Mouse (Mus musculus): ENCODE data around the gene Mroh2a. TPM values are rescaled to one million over a fixed set of nuclear protein-coding genes. Genes with fewer than 3 reads are reported as not detected.

Gene Mroh2a
- total and polyA plus RNA-seq, 2 experiments, result 0.82 to 1.0 TPM

- no peak overlapping the region for H3K4me3 ChIP-seq (ENCODE audit: insufficient read depth, low read depth, low read length)
- TF ChIP-seq POLR2A (IDR thresholded peaks at IDR 0.05; ENCODE audit: extremely low read depth, insufficient read depth, low read length) (no peak), CTCF (IDR thresholded peaks at IDR 0.05; ENCODE audit: low read depth, low read length) (no peak)
- peaks cover 30% of the 10 kb centered on the region for H3K4me1 ChIP-seq (ENCODE audit: control insufficient read depth, insufficient read depth, low read length)
- no peaks in the 10 kb centered on the region for H3K27me3 ChIP-seq (ENCODE audit: control insufficient read depth, insufficient read depth, low read length)
- H3K9ac ChIP-seq (ENCODE audit: low read depth, low read length), result peak overlapping the region; percentile 7; the same call in 1 of the 2 replicates
- H3K79me2 ChIP-seq (ENCODE audit: control insufficient read depth, insufficient read depth, low read length), result peaks cover 17% of the 10 kb centered on the region; the same call in 1 of the 2 replicates
- WGBS, result 72% methylated on average over 12 of the region's 12 CpGs
- H3K27ac ChIP-seq (replicated peaks; ENCODE audit: insufficient read depth, low read depth, low read length), result peak overlapping the region; percentile 72
- DNase-seq (ENCODE audit: extremely low read depth, low read depth, low spot score), result peak; percentile 99
- H3K36me3 ChIP-seq (ENCODE audit: control insufficient read depth, insufficient read depth, low read length), result peaks cover 55% of the 10 kb centered on the region
Measured at GRCm38 (mm10) chr1:88269539-88270309, 42.9 kb downstream of the Mroh2a start.

GRCm38 (mm10) chr1:88272851-88273250 lies 46.1 kb downstream of the Mroh2a start:
- Histone ChIP-seq H3K79me2 (ENCODE audit: control insufficient read depth, insufficient read depth, low read length) (peaks cover 21% of the 10 kb centered on the region), H3K4me1 (ENCODE audit: control insufficient read depth, insufficient read depth, low read length) (peaks cover 38% of the 10 kb centered on the region), H3K36me3 (ENCODE audit: control insufficient read depth, insufficient read depth, low read length) (peaks cover 28% of the 10 kb centered on the region), H3K27ac (replicated peaks; ENCODE audit: insufficient read depth, low read depth, low read length) (no peak overlapping the region), H3K27me3 (ENCODE audit: control insufficient read depth, insufficient read depth, low read length) (no peaks in the 10 kb centered on the region), H3K4me3 (ENCODE audit: insufficient read depth, low read depth, low read length) (no peak overlapping the region), H3K9ac (ENCODE audit: low read depth, low read length) (no peak overlapping the region)
- no peak for DNase-seq (ENCODE audit: extremely low read depth, low read depth, low spot score)
- 65% methylated on average over 4 of the region's 4 CpGs for WGBS
- TF ChIP-seq CTCF (IDR thresholded peaks at IDR 0.05; ENCODE audit: low read depth, low read length), result no peak
- no peak for TF ChIP-seq POLR2A (IDR thresholded peaks at IDR 0.05; ENCODE audit: extremely low read depth, insufficient read depth, low read length)

DNA sequence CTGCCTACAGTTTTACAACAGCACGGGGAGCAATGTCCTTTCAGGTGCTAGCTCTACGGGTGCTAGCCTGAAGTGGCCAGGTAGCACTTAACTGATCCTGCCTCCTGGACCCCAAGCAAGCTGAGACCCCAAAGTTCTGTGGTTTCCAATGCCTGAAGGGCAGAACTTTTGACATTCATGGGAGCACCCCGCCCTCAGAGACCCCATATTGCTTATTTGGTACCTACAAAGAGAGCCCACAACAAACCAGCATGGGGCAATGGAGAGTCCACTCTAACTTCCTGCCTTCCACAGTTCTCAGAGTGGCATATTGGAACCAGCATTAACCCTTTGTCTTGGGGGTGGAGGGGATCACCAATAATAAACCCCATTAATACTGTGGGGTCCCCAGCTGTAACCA lies 46.5 kb downstream of the Mroh2a start:
- Histone ChIP-seq H3K36me3 (ENCODE audit: control insufficient read depth, insufficient read depth, low read length) (peaks cover 26% of the 10 kb centered on the region), H3K27me3 (ENCODE audit: control insufficient read depth, insufficient read depth, low read length) (no peaks in the 10 kb centered on the region), H3K4me1 (ENCODE audit: control insufficient read depth, insufficient read depth, low read length) (peaks cover 38% of the 10 kb centered on the region), H3K79me2 (ENCODE audit: control insufficient read depth, insufficient read depth, low read length) (peaks cover 21% of the 10 kb centered on the region), H3K27ac (replicated peaks; ENCODE audit: insufficient read depth, low read depth, low read length) (no peak overlapping the region), H3K4me3 (ENCODE audit: insufficient read depth, low read depth, low read length) (no peak overlapping the region), H3K9ac (ENCODE audit: low read depth, low read length) (no peak overlapping the region)
- no peak for DNase-seq (ENCODE audit: extremely low read depth, low read depth, low spot score)
- TF ChIP-seq CTCF (IDR thresholded peaks at IDR 0.05; ENCODE audit: low read depth, low read length) (no peak), POLR2A (IDR thresholded peaks at IDR 0.05; ENCODE audit: extremely low read depth, insufficient read depth, low read length) (no peak)
- WGBS, result 96% methylated on average over 3 of the region's 3 CpGs

DNA sequence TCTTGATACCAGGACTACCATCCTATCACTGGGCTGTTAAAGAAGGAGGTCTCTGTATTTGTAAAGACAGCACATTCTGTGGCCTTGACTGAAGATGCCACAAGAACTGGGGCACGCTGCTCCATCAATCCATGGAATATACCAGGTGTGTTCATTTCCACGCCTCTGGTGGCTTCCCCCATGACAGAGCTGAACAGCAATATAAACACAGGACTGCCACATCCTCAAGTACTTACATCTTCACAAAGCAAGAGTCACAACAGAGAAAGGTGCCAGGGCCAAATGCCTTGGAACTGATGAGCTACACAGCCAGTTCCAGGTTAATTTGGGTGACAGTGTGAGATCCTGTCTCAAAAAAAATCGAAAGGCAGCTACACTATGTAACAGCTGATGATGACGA lies 47.0 kb downstream of the Mroh2a start:
- H3K4me3 ChIP-seq (ENCODE audit: insufficient read depth, low read depth, low read length), result no peak overlapping the region
- no peaks in the 10 kb centered on the region for H3K27me3 ChIP-seq (ENCODE audit: control insufficient read depth, insufficient read depth, low read length)
- peak; percentile 64 for DNase-seq (ENCODE audit: extremely low read depth, low read depth, low spot score)

GRCm38 (mm10) chr1:88274371-88275077 lies 47.7 kb downstream of the Mroh2a start:
- Histone ChIP-seq H3K36me3 (ENCODE audit: control insufficient read depth, insufficient read depth, low read length) (peaks cover 16% of the 10 kb centered on the region), H3K9ac (ENCODE audit: low read depth, low read length) (0 out of 2 replicates have a peak overlapping the region, but pooled peaks have one; percentile 4), H3K4me3 (ENCODE audit: insufficient read depth, low read depth, low read length) (no peak overlapping the region), H3K27me3 (ENCODE audit: control insufficient read depth, insufficient read depth, low read length) (no peaks in the 10 kb centered on the region), H3K4me1 (ENCODE audit: control insufficient read depth, insufficient read depth, low read length) (peaks cover 33% of the 10 kb centered on the region), H3K27ac (replicated peaks; ENCODE audit: insufficient read depth, low read depth, low read length) (no peak overlapping the region; the same call in 1 of the 2 replicates), H3K79me2 (ENCODE audit: control insufficient read depth, insufficient read depth, low read length) (peaks cover 21% of the 10 kb centered on the region)
- WGBS, result 66% methylated on average over 11 of the region's 11 CpGs
- DNase-seq (ENCODE audit: extremely low read depth, low read depth, low spot score), result peak; percentile 62
- TF ChIP-seq CTCF (IDR thresholded peaks at IDR 0.05; ENCODE audit: low read depth, low read length) (no peak), POLR2A (IDR thresholded peaks at IDR 0.05; ENCODE audit: extremely low read depth, insufficient read depth, low read length) (no peak)

More for the DNA sequence above, 47.0 kb downstream of the Mroh2a start:
- peaks cover 34% of the 10 kb centered on the region for H3K4me1 ChIP-seq (ENCODE audit: control insufficient read depth, insufficient read depth, low read length)
- 78% methylated on average over 4 of the region's 4 CpGs for WGBS
- no peak overlapping the region for H3K9ac ChIP-seq (ENCODE audit: low read depth, low read length)
- peaks cover 21% of the 10 kb centered on the region for H3K79me2 ChIP-seq (ENCODE audit: control insufficient read depth, insufficient read depth, low read length)
- TF ChIP-seq POLR2A (IDR thresholded peaks at IDR 0.05; ENCODE audit: extremely low read depth, insufficient read depth, low read length) (no peak), CTCF (IDR thresholded peaks at IDR 0.05; ENCODE audit: low read depth, low read length) (no peak)
- H3K36me3 ChIP-seq (ENCODE audit: control insufficient read depth, insufficient read depth, low read length), result peaks cover 22% of the 10 kb centered on the region
- H3K27ac ChIP-seq (replicated peaks; ENCODE audit: insufficient read depth, low read depth, low read length), result 0 out of 2 replicates have a peak overlapping the region, but pooled peaks have one; percentile 3

Data from liver, adult 2 months (tissue).